Mouse (Mus musculus) MEL (cell line): ENCODE measurements around the gene Rplp2. TPM values are rescaled to one million over a fixed set of nuclear protein-coding genes. Genes with fewer than 3 reads are reported as not detected.

Experiments used
- DNase-seq: peaks from one replicate; pipeline ENCODE4 v3.0.0; 2011; ENCODE audit warnings: low read depth, low spot score
- H3K27ac ChIP-seq: 2 replicates; pipeline ENCODE4 v1.5.1; 2012; ENCODE audit warnings: low read depth, mild to moderate bottlenecking, control low read depth, low read length, moderate library complexity; ENCODE audit not compliant: control insufficient read depth
- H3K27me3 ChIP-seq, 2 experiments: fragments of 150-350 bp in 1 of 2; sonication (generic) in 1 of 2; 2 replicates each; pipeline ENCODE4 v1.6.1; 2012; ENCODE audit warnings: low read length in 2 of 2, mild to moderate bottlenecking in 2 of 2, improper control_type of control experiment in 1 of 2, moderate library complexity in 1 of 2; ENCODE audit not compliant: insufficient read depth in 2 of 2, control insufficient read depth in 1 of 2
- H3K36me3 ChIP-seq, 2 experiments: 2 replicates each; pipeline ENCODE4 v1.6.1; 2012 to 2014; ENCODE audit warnings: low read length in 2 of 2, improper control_type of control experiment in 1 of 2, inconsistent platforms in 1 of 2, mild to moderate bottlenecking in 1 of 2; ENCODE audit not compliant: insufficient read depth in 2 of 2, control insufficient read depth in 1 of 2
- H3K4me1 ChIP-seq, 2 experiments: fragments of 150-350 bp in 1 of 2; sonication (generic) in 1 of 2; 2 replicates each; pipeline ENCODE4 v1.6.1; 2012; ENCODE audit warnings: low read length in 2 of 2, improper control_type of control experiment in 1 of 2, mild to moderate bottlenecking in 1 of 2; ENCODE audit not compliant: insufficient read depth in 2 of 2, control insufficient read depth in 1 of 2
- H3K4me3 ChIP-seq, 2 experiments: fragments of 150-350 bp in 1 of 2; sonication (generic) in 1 of 2; 2 replicates each; pipeline ENCODE4 v1.5.1; 2012; ENCODE audit warnings: low read depth in 2 of 2, low read length in 2 of 2, mild to moderate bottlenecking in 2 of 2, moderate library complexity in 2 of 2, control low read depth in 1 of 2, improper control_type of control experiment in 1 of 2; ENCODE audit not compliant: control insufficient read depth in 1 of 2, insufficient read depth in 1 of 2
- H3K79me2 ChIP-seq: 2 replicates; pipeline ENCODE4 v1.6.1; 2012; ENCODE audit warnings: mild to moderate bottlenecking, low read length, moderate library complexity; ENCODE audit not compliant: control insufficient read depth, poor library complexity, insufficient read depth
- H3K9ac ChIP-seq: 2 replicates; pipeline ENCODE4 v1.6.1; 2012; ENCODE audit warnings: low read depth, mild to moderate bottlenecking, control low read depth, low read length, moderate library complexity; ENCODE audit not compliant: control insufficient read depth, poor library complexity, severe bottlenecking
- H3K9me3 ChIP-seq: fragments of 150-350 bp; sonication (generic); replicated peaks from 2 replicates; pipeline ENCODE4 v1.6.1; 2012; ENCODE audit warnings: mild to moderate bottlenecking, low read length, improper control_type of control experiment, moderate library complexity; ENCODE audit not compliant: insufficient read depth
- ETS1 ChIP-seq: IDR thresholded peaks from 2 replicates; pipeline ENCODE4 v1.6.1; 2012; ENCODE audit warnings: low read depth, mild to moderate bottlenecking, inconsistent platforms, low read length, improper control_type of control experiment, moderate library complexity
- KAT2A ChIP-seq: conservative IDR thresholded peaks from 2 replicates; pipeline ENCODE4 v1.6.1; 2012; ENCODE audit warnings: low read depth, low read length, improper control_type of control experiment, inconsistent platforms
- MAX ChIP-seq: IDR thresholded peaks from 2 replicates; pipeline ENCODE4 v1.6.1; 2011; ENCODE audit warnings: low read length, improper control_type of control experiment
- MYC ChIP-seq: IDR thresholded peaks from 2 replicates; pipeline ENCODE4 v1.6.1; 2011; ENCODE audit warnings: low read depth, mild to moderate bottlenecking, low read length, improper control_type of control experiment, moderate library complexity
- TAL1 ChIP-seq: IDR thresholded peaks from 2 replicates; pipeline ENCODE4 v1.6.1; 2012; ENCODE audit warnings: mild to moderate bottlenecking, inconsistent platforms, low read length, moderate library complexity, mixed read lengths
- TBP ChIP-seq: IDR thresholded peaks from 2 replicates; pipeline ENCODE4 v1.8.0; 2011; ENCODE audit warnings: low read depth, low read length, improper control_type of control experiment
- TCF12 ChIP-seq: IDR thresholded peaks from 2 replicates; pipeline ENCODE4 v1.6.1; 2014; ENCODE audit warnings: low read depth, mild to moderate bottlenecking, inconsistent platforms, low read length, improper control_type of control experiment, moderate library complexity
- ZC3H11A ChIP-seq: IDR thresholded peaks from 2 replicates; pipeline ENCODE4 v1.6.1; 2012; ENCODE audit warnings: low read depth, mild to moderate bottlenecking, inconsistent platforms, low read length, improper control_type of control experiment
- ZMIZ1 ChIP-seq: IDR thresholded peaks from 2 replicates; pipeline ENCODE4 v1.6.1; 2012; ENCODE audit warnings: low read depth, mild to moderate bottlenecking, inconsistent platforms, low read length, improper control_type of control experiment, moderate library complexity
- ZNF384 ChIP-seq: IDR thresholded peaks from 2 replicates; pipeline ENCODE4 v1.6.1; 2012; ENCODE audit warnings: low read depth, mild to moderate bottlenecking, inconsistent platforms, low read length, improper control_type of control experiment
- polyA plus RNA-seq, 2 experiments: library from polyadenylated mRNA; stranded (reverse) in 1 of 2; unstranded in 1 of 2; fragments of >175 nt in 1 of 2; fragments of >200 nt in 1 of 2; gene quantifications; 2 replicates each; pipeline versions ENCODE4 v1.2.1 to v1.2.4; 2012; ENCODE audit warnings: low replicate concordance in 2 of 2, low read depth in 1 of 2; ENCODE audit not compliant: insufficient read length in 2 of 2, insufficient read depth in 1 of 2, missing spikeins in 1 of 2
- total RNA-seq: library from RNA; depleted of rRNA; stranded (reverse); fragments of 300-350 nt; gene quantifications from 2 replicates; pipeline ENCODE4 v1.2.3, GENCODE M21; 2012

Rplp2 gene
- total and polyA plus RNA-seq, 3 experiments = 3,503 to 3,690 TPM; not detected in 1

DNA sequence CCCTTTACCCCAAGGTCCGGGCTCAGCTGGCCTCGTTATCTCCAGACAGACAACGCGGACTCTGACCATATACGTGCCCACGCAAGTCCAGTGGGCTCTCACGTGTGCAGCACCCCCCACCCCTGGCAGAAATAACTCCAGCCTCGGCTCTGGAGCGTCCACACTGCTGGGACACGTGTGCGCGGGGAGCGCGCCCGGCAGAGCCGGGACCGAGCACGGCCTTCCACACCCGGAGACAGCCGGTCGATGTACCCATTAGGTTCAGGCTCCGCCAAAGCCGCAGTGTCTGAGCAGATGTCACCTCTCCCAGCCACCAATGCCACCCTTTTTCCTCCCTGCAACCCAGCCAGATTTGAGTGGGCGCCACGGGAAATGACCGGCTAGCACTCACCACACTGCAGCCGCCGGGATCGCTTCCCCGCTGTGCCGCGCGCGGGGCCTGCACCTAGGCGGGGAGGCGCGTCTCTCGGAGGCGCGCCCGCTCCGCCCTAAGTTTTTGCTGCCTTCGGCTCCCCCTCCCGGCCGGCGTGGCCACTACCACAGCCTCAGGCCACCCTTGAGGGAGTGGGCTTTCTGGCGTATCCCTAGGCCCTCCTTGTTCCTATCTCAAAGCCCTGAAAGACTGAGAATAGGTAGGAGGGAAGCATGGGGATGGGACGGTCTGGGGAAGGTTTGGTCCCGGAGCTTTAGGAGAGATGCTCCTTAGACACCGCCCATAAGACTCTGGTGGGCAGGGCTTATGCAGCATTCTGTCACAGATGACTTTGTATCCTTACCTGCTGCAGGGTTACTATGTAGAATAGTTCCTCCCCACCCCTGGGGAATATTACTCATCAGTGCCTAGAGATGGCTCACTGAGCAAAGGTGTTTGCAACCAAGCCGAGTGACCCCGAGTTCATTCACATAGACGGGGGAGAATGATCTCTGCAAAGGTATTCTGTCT lies 9.7 kb upstream of the Rplp2 start, which contains the start of gene Slc25a22 (continued):
- TF ChIP-seq TBP (0 out of 2 replicates have a peak, but pooled peaks have one; percentile 37), MAX (peak; percentile 78)

- peaks cover 0 to 20% of the 10 kb centered on the region in 2 experiments; a peak in 3 of 4 replicates for H3K36me3 ChIP-seq
- H3K27ac ChIP-seq = no peak overlapping the region
- no peak for DNase-seq
- peaks cover 4 to 22% of the 10 kb centered on the region in 2 experiments; a peak in 3 of 4 replicates for H3K4me1 ChIP-seq
- no peak overlapping the region for H3K4me3 ChIP-seq
- no peak for TF ChIP-seq TAL1
- no peak for TF ChIP-seq TBP
- TF ChIP-seq, all 39 proteins: peak for 0
- no peaks in the 10 kb centered on the region for H3K9me3 ChIP-seq
- H3K79me2 ChIP-seq = peaks cover 44% of the 10 kb centered on the region
- H3K9ac ChIP-seq = no peak overlapping the region
- no peaks in the 10 kb centered on the region for H3K27me3 ChIP-seq
These were observed 8.8 kb upstream of the Rplp2 start for GRCm38 (mm10) chr7:141438201-141438968.

DNA sequence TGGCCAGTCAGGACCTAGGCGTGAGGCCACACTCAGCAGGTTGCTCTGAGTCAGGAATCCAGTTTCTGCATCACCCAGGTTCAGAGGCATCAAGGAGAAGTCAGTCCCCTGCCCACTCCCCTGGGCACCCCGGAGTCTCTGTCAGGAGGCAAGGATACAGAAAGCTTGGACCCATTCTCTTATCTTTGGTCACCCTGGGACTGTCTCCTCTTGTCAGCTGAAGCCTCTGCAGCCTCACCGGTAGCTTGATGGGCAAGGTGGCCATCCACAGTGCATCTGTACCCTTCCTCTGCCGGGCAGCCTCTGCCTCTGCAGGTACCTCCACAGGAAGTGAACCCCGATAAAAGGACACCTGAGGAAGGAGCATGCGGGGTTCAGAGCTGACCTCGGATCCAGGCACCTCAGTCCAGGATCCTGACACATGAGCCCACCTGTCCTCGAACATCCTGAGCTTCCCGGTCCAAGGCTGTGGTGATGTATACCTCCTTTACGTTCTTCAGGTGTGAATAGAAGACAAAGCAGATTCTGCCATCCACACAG lies 8.0 kb upstream of the Rplp2 start:
- peaks cover 0 to 22% of the 10 kb centered on the region in 2 experiments; a peak in 3 of 4 replicates for H3K36me3 ChIP-seq
- H3K9me3 ChIP-seq = no peaks in the 10 kb centered on the region
- H3K9ac ChIP-seq = no peak overlapping the region
- DNase-seq = no peak
- H3K27me3 ChIP-seq = no peaks in the 10 kb centered on the region
- H3K79me2 ChIP-seq = peaks cover 48% of the 10 kb centered on the region
- H3K4me3 ChIP-seq = no peak overlapping the region
- H3K4me1 ChIP-seq = peaks cover 4 to 24% of the 10 kb centered on the region in 2 experiments; a peak in 3 of 4 replicates
- no peak overlapping the region for H3K27ac ChIP-seq
- TF ChIP-seq MYC (no peak), TCF12 (no peak), ZC3H11A (no peak), KAT2A (no peak)

DNA sequence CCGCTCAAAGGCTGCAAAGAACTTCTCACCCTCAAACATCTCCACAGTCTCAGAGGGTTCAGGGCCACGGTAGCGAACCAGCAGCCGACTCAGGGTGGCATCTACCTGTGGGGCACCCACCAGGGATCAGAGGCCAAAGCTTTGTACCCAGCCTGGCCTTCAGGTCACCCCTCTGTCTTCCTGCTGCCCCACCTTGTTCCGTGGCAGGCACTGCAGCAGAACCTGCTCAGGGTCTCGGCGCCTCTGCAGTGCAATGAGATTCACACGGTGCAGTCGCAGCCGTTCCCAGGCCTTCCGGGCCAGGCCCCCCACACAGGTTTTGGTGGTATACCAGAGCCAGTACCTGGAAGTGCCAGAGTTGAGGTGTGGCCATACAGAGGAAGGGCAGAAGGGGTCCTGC lies 7.4 kb upstream of the Rplp2 start:
- peaks cover 0 to 20% of the 10 kb centered on the region in 2 experiments; a peak in 3 of 4 replicates for H3K36me3 ChIP-seq
- H3K4me1 ChIP-seq = peaks cover 4 to 23% of the 10 kb centered on the region in 2 experiments; a peak in 3 of 4 replicates
- H3K4me3 ChIP-seq = no peak overlapping the region
- no peak for DNase-seq
- H3K9ac ChIP-seq = no peak overlapping the region
- TF ChIP-seq ZMIZ1 (no peak), ZNF384 (no peak), ETS1 (no peak)
- TF ChIP-seq, all 39 proteins: peak for 0
- Histone ChIP-seq H3K27me3 (no peaks in the 10 kb centered on the region), H3K9me3 (no peaks in the 10 kb centered on the region), H3K79me2 (peaks cover 43% of the 10 kb centered on the region), H3K27ac (no peak overlapping the region)
